Mouse (Mus musculus): Measurements from ENCODE around the gene Osbpl10. TPM values are rescaled to one million over a fixed set of nuclear protein-coding genes. Genes with fewer than 3 reads are reported as not detected.

The Osbpl10 gene
- polyA plus RNA-seq, 1 experiment = 8.3 TPM

- TF ChIP-seq CTCF (IDR thresholded peaks at IDR 0.05; ENCODE audit: low read depth, low read length) = no peak
- no peak for TF ChIP-seq POLR2A (IDR thresholded peaks at IDR 0.05; ENCODE audit: insufficient read depth, low read length)
- no peak for TF ChIP-seq EP300 (IDR thresholded peaks at IDR 0.05; ENCODE audit: insufficient read depth, low read depth, low read length)
- no peaks in the 10 kb centered on the region for H3K9me3 ChIP-seq (replicated peaks; ENCODE audit: control insufficient read depth, insufficient read depth, low read length, poor library complexity, severe bottlenecking)
- H3K27ac ChIP-seq (ENCODE audit: insufficient read depth, low read length) = no peak overlapping the region
- no peaks in the 10 kb centered on the region for H3K36me3 ChIP-seq (ENCODE audit: control insufficient read depth, insufficient read depth, low read length, poor library complexity, severe bottlenecking)
- H3K4me1 ChIP-seq (ENCODE audit: control insufficient read depth, insufficient read depth, low read length) = peaks cover 3% of the 10 kb centered on the region
- no peak overlapping the region for H3K4me3 ChIP-seq (ENCODE audit: low read depth, low read length)
- H3K27me3 ChIP-seq (ENCODE audit: control insufficient read depth, insufficient read depth, low read length, poor library complexity, severe bottlenecking) = no peaks in the 10 kb centered on the region
- H3K9ac ChIP-seq (ENCODE audit: low read depth, poor library complexity, severe bottlenecking) = no peak overlapping the region
Observed at GRCm38 (mm10) chr9:115042571-115042970, 64.2 kb downstream of the Osbpl10 start.

GRCm38 (mm10) chr9:115042971-115043706 is 64.8 kb downstream of the Osbpl10 start:
- H3K9ac ChIP-seq (ENCODE audit: low read depth, poor library complexity, severe bottlenecking) = no peak overlapping the region
- no peaks in the 10 kb centered on the region for H3K27me3 ChIP-seq (ENCODE audit: control insufficient read depth, insufficient read depth, low read length, poor library complexity, severe bottlenecking)

GRCm38 (mm10) chr9:115043881-115044770 is 65.8 kb downstream of the Osbpl10 start:
- H3K36me3 ChIP-seq (ENCODE audit: control insufficient read depth, insufficient read depth, low read length, poor library complexity, severe bottlenecking) = no peaks in the 10 kb centered on the region
- no peaks in the 10 kb centered on the region for H3K27me3 ChIP-seq (ENCODE audit: control insufficient read depth, insufficient read depth, low read length, poor library complexity, severe bottlenecking)
- H3K4me3 ChIP-seq (ENCODE audit: low read depth, low read length) = no peak overlapping the region
- no peaks in the 10 kb centered on the region for H3K9me3 ChIP-seq (replicated peaks; ENCODE audit: control insufficient read depth, insufficient read depth, low read length, poor library complexity, severe bottlenecking)
- no peak overlapping the region for H3K27ac ChIP-seq (ENCODE audit: insufficient read depth, low read length)
- no peak overlapping the region for H3K9ac ChIP-seq (ENCODE audit: low read depth, poor library complexity, severe bottlenecking)
- TF ChIP-seq POLR2A (IDR thresholded peaks at IDR 0.05; ENCODE audit: insufficient read depth, low read length) = no peak
- TF ChIP-seq CTCF (IDR thresholded peaks at IDR 0.05; ENCODE audit: low read depth, low read length) = peak; percentile 66
- H3K4me1 ChIP-seq (ENCODE audit: control insufficient read depth, insufficient read depth, low read length) = peaks cover 1% of the 10 kb centered on the region

More at GRCm38 (mm10) chr9:115042971-115043706, 64.8 kb downstream of the Osbpl10 start:
- H3K4me1 ChIP-seq (ENCODE audit: control insufficient read depth, insufficient read depth, low read length) = peaks cover 3% of the 10 kb centered on the region
- H3K36me3 ChIP-seq (ENCODE audit: control insufficient read depth, insufficient read depth, low read length, poor library complexity, severe bottlenecking) = no peaks in the 10 kb centered on the region
- H3K4me3 ChIP-seq (ENCODE audit: low read depth, low read length) = no peak overlapping the region
- no peak overlapping the region for H3K27ac ChIP-seq (ENCODE audit: insufficient read depth, low read length)
- TF ChIP-seq CTCF (IDR thresholded peaks at IDR 0.05; ENCODE audit: low read depth, low read length) = no peak
- no peak for TF ChIP-seq POLR2A (IDR thresholded peaks at IDR 0.05; ENCODE audit: insufficient read depth, low read length)
- TF ChIP-seq EP300 (IDR thresholded peaks at IDR 0.05; ENCODE audit: insufficient read depth, low read depth, low read length) = no peak
- H3K9me3 ChIP-seq (replicated peaks; ENCODE audit: control insufficient read depth, insufficient read depth, low read length, poor library complexity, severe bottlenecking) = no peaks in the 10 kb centered on the region

DNA sequence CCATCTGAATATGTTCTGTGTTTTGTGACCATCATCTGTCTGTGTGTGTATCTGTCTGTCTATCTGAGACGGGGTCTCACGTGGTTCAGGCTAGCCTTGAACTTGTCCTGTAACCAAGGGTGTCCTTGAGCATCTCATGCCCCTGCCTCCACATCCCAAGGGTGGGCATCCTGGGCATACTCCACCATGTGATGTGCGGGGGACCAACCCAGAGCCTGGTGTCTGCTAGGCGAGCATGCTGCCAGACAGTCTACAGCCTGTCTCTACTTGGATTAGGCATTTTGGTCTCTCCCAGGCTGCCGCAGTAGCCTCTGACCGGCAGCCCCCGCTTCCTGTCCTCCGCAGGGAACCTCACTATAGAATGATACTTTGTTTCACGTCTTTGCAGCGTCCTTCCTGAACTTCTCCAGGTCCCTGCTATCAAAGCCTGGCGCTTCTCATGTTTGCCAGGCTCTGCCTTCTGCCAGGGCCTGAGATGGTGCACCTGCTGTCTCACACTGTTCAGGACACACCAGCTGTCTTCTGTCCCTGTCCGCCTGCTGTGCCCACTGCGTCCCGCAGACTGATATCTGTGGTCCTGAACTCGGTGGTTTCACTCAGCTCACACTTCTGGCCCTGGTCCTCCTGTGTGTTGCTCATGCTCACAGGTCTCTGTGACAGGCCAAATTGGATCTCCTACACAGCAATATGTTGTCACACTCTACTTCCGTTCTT is 66.9 kb downstream of the Osbpl10 start:
- no peak for TF ChIP-seq EP300 (IDR thresholded peaks at IDR 0.05; ENCODE audit: insufficient read depth, low read depth, low read length)
- TF ChIP-seq POLR2A (IDR thresholded peaks at IDR 0.05; ENCODE audit: insufficient read depth, low read length) = no peak
- no peak for TF ChIP-seq CTCF (IDR thresholded peaks at IDR 0.05; ENCODE audit: low read depth, low read length)
- peak overlapping the region; percentile 23; the same call in 1 of the 2 replicates for H3K9ac ChIP-seq (ENCODE audit: low read depth, poor library complexity, severe bottlenecking)
- peaks cover 1% of the 10 kb centered on the region for H3K4me1 ChIP-seq (ENCODE audit: control insufficient read depth, insufficient read depth, low read length)
- H3K27me3 ChIP-seq (ENCODE audit: control insufficient read depth, insufficient read depth, low read length, poor library complexity, severe bottlenecking) = no peaks in the 10 kb centered on the region
- H3K4me3 ChIP-seq (ENCODE audit: low read depth, low read length) = no peak overlapping the region
- H3K36me3 ChIP-seq (ENCODE audit: control insufficient read depth, insufficient read depth, low read length, poor library complexity, severe bottlenecking) = no peaks in the 10 kb centered on the region
- H3K27ac ChIP-seq (ENCODE audit: insufficient read depth, low read length) = no peak overlapping the region
- no peaks in the 10 kb centered on the region for H3K9me3 ChIP-seq (replicated peaks; ENCODE audit: control insufficient read depth, insufficient read depth, low read length, poor library complexity, severe bottlenecking)

- TF ChIP-seq CTCF (IDR thresholded peaks at IDR 0.05; ENCODE audit: low read depth, low read length) (no peak), POLR2A (IDR thresholded peaks at IDR 0.05; ENCODE audit: insufficient read depth, low read length) (no peak), EP300 (IDR thresholded peaks at IDR 0.05; ENCODE audit: insufficient read depth, low read depth, low read length) (no peak)
Observed at GRCm38 (mm10) chr9:115046701-115047100, 68.3 kb downstream of the Osbpl10 start.

More at GRCm38 (mm10) chr9:115046701-115047100, 68.3 kb downstream of the Osbpl10 start:
- no peaks in the 10 kb centered on the region for H3K36me3 ChIP-seq (ENCODE audit: control insufficient read depth, insufficient read depth, low read length, poor library complexity, severe bottlenecking)
- H3K27me3 ChIP-seq (ENCODE audit: control insufficient read depth, insufficient read depth, low read length, poor library complexity, severe bottlenecking) = no peaks in the 10 kb centered on the region
- peaks cover 1% of the 10 kb centered on the region for H3K4me1 ChIP-seq (ENCODE audit: control insufficient read depth, insufficient read depth, low read length)
- H3K4me3 ChIP-seq (ENCODE audit: low read depth, low read length) = no peak overlapping the region
- no peak overlapping the region for H3K9ac ChIP-seq (ENCODE audit: low read depth, poor library complexity, severe bottlenecking)
- no peaks in the 10 kb centered on the region for H3K9me3 ChIP-seq (replicated peaks; ENCODE audit: control insufficient read depth, insufficient read depth, low read length, poor library complexity, severe bottlenecking)
- H3K27ac ChIP-seq (ENCODE audit: insufficient read depth, low read length) = no peak overlapping the region

All from ES-Bruce4 (cell line).